Mouse (Mus musculus) embryonic facial prominence, embryonic 13.5 days (tissue): ENCODE results near the gene Marveld3. TPM values are rescaled to one million over a fixed set of nuclear protein-coding genes. Genes with fewer than 3 reads are reported as not detected.

ENCODE experiments used
- ATAC-seq: fragments of 200-750 bp; cut with Nextera tagmentation; 2 replicates; pipeline ENCODE4 v1.8.0; 2017; ENCODE audit warnings: low read depth; ENCODE audit not compliant: insufficient number of reproducible peaks, insufficient read depth, low FRiP score, low TSS enrichment
- H3K27ac ChIP-seq: fragments of 300-500 bp; sonication (generic); 2 replicates; pipeline ENCODE4 v1.5.1; 2015; ENCODE audit warnings: moderate library complexity, mild to moderate bottlenecking, inconsistent platforms
- H3K27me3 ChIP-seq: fragments of 300-500 bp; sonication (generic); 2 replicates; pipeline ENCODE4 v1.6.1; 2015; ENCODE audit warnings: mild to moderate bottlenecking, inconsistent platforms
- H3K36me3 ChIP-seq: fragments of 300-500 bp; sonication (generic); 2 replicates; pipeline ENCODE4 v1.6.1; 2015; ENCODE audit warnings: mild to moderate bottlenecking, inconsistent platforms
- H3K4me1 ChIP-seq: fragments of 300-500 bp; sonication (generic); 2 replicates; pipeline ENCODE4 v1.6.1; 2015; ENCODE audit warnings: inconsistent platforms
- H3K4me2 ChIP-seq: fragments of 300-500 bp; sonication (generic); 2 replicates; pipeline ENCODE4 v1.6.1; 2015; ENCODE audit warnings: moderate library complexity, mild to moderate bottlenecking, inconsistent platforms
- H3K4me3 ChIP-seq: fragments of 300-500 bp; sonication (generic); 2 replicates; pipeline ENCODE4 v1.5.1; 2015; ENCODE audit warnings: mild to moderate bottlenecking, inconsistent platforms
- H3K9ac ChIP-seq: fragments of 300-500 bp; sonication (generic); 2 replicates; pipeline ENCODE4 v1.6.1; 2015; ENCODE audit warnings: mild to moderate bottlenecking, inconsistent platforms
- H3K9me3 ChIP-seq: fragments of 300-500 bp; sonication (generic); 2 replicates; pipeline ENCODE4 v1.6.1; 2016; ENCODE audit warnings: inconsistent platforms
- WGBS: fragments of 180-500 bp; shearing (Covaris S2); methylation state at CpG from one replicate; pipeline ENCODE4 v1.1.7; 2015; ENCODE audit warnings: mixed read lengths; 5-methylcytosine and 5-hydroxymethylcytosine counted together
- polyA plus RNA-seq: library from polyadenylated mRNA; unstranded; fragments of >200 nt; fragmentation: Nextera tagmentation; extraction: Ambion mirVana; gene quantifications from 2 replicates; pipeline ENCODE4 v1.2.1, GENCODE M21; 2015

Marveld3 gene
- polyA plus RNA-seq, 1 experiment from 2014 or later = 2.9 TPM

DNA sequence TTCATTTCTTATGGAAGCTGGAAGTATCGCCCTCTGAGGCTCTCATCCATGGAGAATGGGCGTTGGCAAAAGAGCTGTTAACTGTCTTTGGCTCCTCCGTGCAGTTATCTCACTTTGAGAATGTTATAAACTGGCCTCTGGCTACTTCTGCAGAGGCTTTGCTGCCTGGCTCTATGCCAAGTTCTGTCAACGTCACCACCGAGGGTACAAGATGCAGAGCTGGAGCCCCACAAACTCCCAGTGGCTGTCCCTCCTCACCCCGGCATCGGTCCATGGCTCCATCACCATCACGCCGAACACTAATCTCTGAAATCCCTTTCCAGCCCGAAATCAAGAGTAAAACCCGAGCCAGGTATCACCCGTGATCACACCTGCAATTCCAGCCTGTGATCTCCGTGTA, 1.4 kb upstream of the Marveld3 start:
- no peaks in the 10 kb centered on the region for H3K36me3 ChIP-seq
- peaks cover 55% of the 10 kb centered on the region for H3K27me3 ChIP-seq
- H3K9ac ChIP-seq = no peak overlapping the region
- H3K4me1 ChIP-seq = peaks cover 11% of the 10 kb centered on the region
- H3K4me3 ChIP-seq = no peak overlapping the region
- H3K27ac ChIP-seq = no peak overlapping the region
- ATAC-seq = no peak
- no peak overlapping the region for H3K4me2 ChIP-seq
- no peaks in the 10 kb centered on the region for H3K9me3 ChIP-seq
- 75% methylated on average over 13 of the region's 13 CpGs for WGBS

DNA sequence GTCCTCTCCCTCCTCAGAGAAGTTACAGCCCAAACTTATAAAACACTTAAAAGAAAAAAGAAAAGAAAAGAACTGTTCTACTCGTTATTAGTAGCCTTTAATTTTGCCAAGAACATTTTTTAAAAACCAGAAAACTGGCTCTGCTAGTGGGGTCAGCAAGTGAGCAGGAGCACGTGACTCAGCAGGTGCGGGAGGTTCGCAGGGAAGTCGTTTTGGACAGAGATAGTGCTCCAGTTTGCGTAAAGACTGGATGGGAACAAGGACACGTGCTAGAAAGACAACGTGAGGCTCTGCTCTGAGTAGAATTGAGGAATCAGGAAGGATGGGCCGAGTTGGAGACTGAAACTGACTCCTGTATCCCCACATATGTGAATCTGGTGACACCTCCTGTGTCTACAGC, 893 bp upstream of the Marveld3 start:
- peaks cover 50% of the 10 kb centered on the region for H3K27me3 ChIP-seq
- H3K36me3 ChIP-seq = no peaks in the 10 kb centered on the region
- 75% methylated on average over 9 of the region's 9 CpGs for WGBS
- H3K4me2 ChIP-seq = no peak overlapping the region
- peaks cover 16% of the 10 kb centered on the region for H3K4me1 ChIP-seq
- H3K4me3 ChIP-seq = no peak overlapping the region
- no peak for ATAC-seq
- no peak overlapping the region for H3K27ac ChIP-seq
- no peak overlapping the region for H3K9ac ChIP-seq
- no peaks in the 10 kb centered on the region for H3K9me3 ChIP-seq

DNA sequence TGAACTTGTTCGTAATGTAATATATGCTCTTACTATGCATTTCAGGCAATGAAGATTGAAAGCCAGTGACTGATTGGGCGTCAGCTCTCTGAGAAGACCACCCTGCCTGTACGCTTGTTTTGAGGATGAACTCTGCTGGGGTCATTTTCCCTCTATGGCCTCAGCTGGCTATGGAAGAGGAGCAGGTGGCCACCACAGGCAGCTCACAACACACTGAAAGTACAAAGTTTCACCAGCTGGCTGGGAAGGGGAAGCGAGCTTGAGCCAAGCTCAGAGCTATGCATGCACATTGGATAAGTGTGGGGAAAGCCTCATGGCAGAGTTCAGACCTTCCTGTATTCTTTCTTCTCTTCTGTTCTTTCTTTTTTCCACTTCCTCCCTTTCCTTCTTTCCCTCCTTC, 2.9 kb downstream of the Marveld3 start:
- WGBS = 85% methylated on average over 4 of the region's 4 CpGs

DNA sequence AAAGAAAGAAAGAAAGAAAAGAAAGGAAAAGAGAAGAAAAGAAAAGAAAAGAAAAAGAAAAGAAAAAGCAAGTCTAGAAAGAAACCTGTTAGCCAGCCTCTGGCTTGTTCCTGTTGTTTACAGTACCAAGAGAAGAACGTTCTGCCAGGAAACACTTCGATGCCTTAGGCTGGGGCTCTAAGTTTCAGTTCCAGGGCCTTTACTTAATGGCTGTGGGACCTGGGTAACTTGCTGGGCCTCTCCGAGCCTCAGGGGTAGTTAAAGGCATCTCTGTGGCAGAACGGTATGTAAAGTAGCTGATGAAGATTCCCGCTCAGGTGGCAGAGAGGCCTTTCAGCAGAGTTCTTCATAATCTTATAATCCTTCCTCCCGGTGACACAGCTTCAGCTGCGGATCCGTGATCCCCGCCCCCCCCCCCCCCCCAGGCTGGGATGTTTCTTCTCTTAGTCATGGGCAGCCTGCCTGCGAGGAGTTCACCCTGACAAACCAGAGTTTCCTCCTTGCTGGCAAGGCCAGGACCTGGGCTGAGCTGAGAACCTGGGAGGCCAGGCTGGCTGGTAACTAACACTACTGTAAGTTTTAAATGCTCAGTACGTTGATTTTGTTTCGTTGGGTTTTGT, 3.9 kb downstream of the Marveld3 start:
- Histone ChIP-seq H3K27me3 (peaks cover 41% of the 10 kb centered on the region), H3K4me1 (peaks cover 27% of the 10 kb centered on the region), H3K9me3 (no peaks in the 10 kb centered on the region), H3K4me2 (peak overlapping the region; percentile 39; the same call in 1 of the 2 replicates), H3K4me3 (no peak overlapping the region), H3K36me3 (no peaks in the 10 kb centered on the region), H3K9ac (no peak overlapping the region), H3K27ac (peak overlapping the region; percentile 84)
- ATAC-seq = no peak
- 16% methylated on average over 12 of the region's 12 CpGs for WGBS

More for the DNA sequence above, 2.9 kb downstream of the Marveld3 start:
- peaks cover 27% of the 10 kb centered on the region for H3K4me1 ChIP-seq
- no peak overlapping the region for H3K4me2 ChIP-seq
- no peak overlapping the region for H3K27ac ChIP-seq
- H3K9ac ChIP-seq = no peak overlapping the region
- no peaks in the 10 kb centered on the region for H3K9me3 ChIP-seq
- ATAC-seq = no peak
- no peaks in the 10 kb centered on the region for H3K36me3 ChIP-seq
- no peak overlapping the region for H3K4me3 ChIP-seq
- H3K27me3 ChIP-seq = peaks cover 49% of the 10 kb centered on the region

DNA sequence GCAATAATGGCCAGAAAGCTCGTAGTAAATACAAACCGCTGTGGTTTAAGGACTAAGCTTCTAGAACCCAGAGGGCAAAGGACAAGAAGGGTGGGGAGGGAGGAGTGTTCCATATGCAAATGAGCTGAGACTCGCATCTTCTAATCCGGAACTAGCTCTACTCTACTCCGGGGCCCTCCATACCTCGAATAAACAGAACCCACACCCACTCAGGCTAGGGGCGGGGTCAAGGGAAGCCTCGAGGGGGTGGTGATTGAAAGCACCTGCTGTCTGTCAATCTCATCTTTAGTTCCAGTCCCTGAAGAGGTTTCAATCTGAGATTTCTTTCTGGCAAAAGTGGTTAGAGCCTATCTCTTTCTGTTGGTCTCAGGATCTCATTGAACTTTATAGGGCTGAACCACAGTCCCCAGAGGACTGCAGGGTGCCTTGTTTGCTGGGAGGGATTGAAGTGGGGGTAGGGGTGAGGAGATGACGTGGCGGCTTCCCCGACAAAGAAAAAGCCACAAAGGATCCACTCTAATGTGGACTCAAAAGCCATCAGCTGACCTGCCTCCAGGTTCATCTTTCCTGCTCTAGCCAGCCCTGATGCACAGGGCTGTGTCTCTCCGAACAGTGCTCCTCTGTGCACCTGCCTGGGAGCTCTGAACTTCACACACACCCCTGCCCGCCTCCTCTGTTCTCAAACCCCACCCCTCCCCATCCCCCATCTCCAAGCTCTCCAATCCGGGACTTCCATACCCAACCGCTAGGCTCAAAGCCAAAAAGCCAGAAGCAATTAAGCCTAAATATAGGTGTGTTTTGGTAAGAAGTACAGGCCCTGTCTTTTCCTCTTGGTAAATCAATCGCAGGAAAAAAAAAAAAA, 4.6 kb downstream of the Marveld3 start:
- Histone ChIP-seq H3K27ac (peak overlapping the region; percentile 60), H3K4me2 (peak overlapping the region; percentile 39), H3K4me1 (peaks cover 27% of the 10 kb centered on the region), H3K4me3 (no peak overlapping the region), H3K9me3 (no peaks in the 10 kb centered on the region), H3K36me3 (no peaks in the 10 kb centered on the region), H3K9ac (no peak overlapping the region), H3K27me3 (peaks cover 34% of the 10 kb centered on the region)
- 5% methylated on average over 16 of the region's 16 CpGs for WGBS
- peak; percentile 61; the same call in 1 of the 2 replicates for ATAC-seq

DNA sequence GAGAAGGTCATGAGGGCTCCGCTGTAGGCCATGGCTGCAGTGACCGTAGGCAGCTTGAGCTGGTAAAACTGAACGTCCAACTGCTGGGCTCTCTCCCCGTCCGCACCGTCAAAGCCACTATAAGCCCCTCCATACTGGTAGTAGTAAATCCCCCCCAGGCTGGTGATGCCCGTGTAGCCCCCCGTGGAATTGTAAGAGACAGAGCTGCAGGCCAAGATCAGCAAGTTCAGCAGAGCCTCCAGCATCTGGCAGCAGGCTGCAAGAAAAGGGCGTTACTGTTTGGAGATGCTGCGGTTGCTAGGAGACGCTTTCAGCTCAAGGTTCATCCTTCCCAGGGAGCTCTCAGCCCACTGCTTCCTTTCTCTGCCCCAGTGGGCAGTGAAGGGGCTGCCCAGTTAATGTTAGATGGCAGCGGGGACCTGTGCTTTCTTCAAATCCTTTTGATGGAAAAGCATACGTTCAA, 7.5 kb downstream of the Marveld3 start:
- H3K4me1 ChIP-seq = peaks cover 26% of the 10 kb centered on the region
- no peak overlapping the region for H3K27ac ChIP-seq
- H3K4me2 ChIP-seq = no peak overlapping the region
- no peaks in the 10 kb centered on the region for H3K36me3 ChIP-seq
- H3K27me3 ChIP-seq = peaks cover 11% of the 10 kb centered on the region
- 48% methylated on average over 13 of the region's 13 CpGs for WGBS
- no peaks in the 10 kb centered on the region for H3K9me3 ChIP-seq
- no peak overlapping the region for H3K4me3 ChIP-seq
- ATAC-seq = no peak
- no peak overlapping the region for H3K9ac ChIP-seq

DNA sequence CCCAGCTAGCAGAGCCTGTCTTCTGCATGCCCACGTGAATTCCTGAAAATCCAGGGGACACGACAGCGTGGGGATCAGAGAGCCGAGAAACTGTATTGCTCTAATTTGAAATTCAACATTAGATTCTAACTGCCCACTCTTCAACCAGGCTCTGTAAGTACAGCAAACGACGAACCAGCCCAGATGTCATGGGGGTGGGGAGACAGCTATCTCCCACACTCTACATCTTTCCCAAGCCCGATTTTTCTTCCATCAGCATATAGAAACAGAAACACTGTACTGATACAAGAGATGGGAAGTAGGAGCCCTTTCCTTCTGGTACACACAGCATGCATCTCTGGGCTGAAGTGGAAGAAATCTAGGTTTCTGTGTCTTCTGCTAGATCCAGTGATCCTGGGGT, 9.8 kb downstream of the Marveld3 start:
- Histone ChIP-seq H3K36me3 (no peaks in the 10 kb centered on the region), H3K9ac (no peak overlapping the region), H3K4me1 (peaks cover 25% of the 10 kb centered on the region), H3K9me3 (no peaks in the 10 kb centered on the region), H3K4me3 (no peak overlapping the region), H3K4me2 (no peak overlapping the region), H3K27ac (no peak overlapping the region), H3K27me3 (peaks cover 27% of the 10 kb centered on the region)
- ATAC-seq = no peak
- 66% methylated on average over 7 of the region's 7 CpGs for WGBS

DNA sequence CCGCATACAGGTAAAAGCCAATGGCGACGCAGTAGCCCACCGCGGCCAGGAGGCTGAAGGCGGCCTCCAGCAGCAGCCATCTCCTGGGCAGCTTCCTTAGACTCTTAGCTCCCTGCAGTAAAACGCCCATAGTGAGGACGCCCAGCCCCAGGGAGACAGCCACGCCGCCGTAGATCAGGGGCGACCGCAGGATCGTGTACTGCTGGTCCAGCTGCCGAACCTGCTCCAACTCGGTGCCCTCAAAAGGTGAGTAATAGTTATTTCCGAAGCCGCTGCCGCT, 13.8 kb downstream of the Marveld3 start:
- Histone ChIP-seq H3K27ac (no peak overlapping the region), H3K4me1 (peaks cover 23% of the 10 kb centered on the region), H3K4me2 (peak overlapping the region; percentile 59), H3K9me3 (no peaks in the 10 kb centered on the region), H3K36me3 (peaks cover 9% of the 10 kb centered on the region), H3K27me3 (peaks cover 32% of the 10 kb centered on the region), H3K4me3 (peak overlapping the region; percentile 36), H3K9ac (peak overlapping the region; percentile 66)
- WGBS = 4% methylated on average over 19 of the region's 19 CpGs
- no peak for ATAC-seq

DNA sequence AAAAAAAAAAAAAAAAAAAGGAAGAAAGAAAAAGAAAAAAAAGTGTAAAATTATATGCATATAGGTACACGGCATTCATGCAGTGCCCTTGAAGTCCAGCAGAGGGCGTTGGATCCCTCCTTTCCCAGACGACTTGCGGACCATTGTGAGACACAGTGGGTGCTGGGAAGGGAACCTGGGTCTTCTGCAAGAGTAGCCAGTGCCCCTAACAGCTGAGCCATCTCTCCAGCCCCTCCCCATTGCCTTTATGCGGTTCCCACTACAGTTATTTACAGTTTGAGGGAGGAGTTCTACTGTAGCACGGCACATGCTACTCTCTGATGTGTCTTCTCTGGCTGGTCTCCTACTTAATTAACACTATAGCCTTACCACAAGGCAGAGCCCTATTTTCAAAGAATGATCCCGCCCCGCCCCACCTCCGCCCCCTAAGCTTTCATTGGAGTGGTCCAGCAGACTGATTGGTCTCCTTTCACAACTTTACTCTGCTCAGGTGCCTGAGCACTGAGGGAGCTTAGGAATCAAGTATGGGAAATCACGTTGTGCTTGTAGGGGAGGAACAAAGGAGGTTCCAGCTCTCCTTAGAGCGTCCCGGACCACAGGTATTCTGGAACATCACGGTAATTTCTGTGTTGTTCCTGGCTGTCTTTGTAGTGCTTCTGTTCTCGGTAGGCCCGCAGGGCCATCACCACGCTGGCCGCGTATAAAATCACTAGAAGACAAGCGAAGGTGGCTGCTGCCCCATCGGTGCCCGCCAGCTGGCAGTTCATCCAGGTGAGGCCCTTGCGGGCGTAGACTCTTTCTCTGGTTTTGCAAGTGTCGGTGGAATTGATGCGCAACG, 14.3 kb downstream of the Marveld3 start:
- Histone ChIP-seq H3K4me1 (peaks cover 23% of the 10 kb centered on the region), H3K36me3 (peaks cover 13% of the 10 kb centered on the region), H3K9me3 (no peaks in the 10 kb centered on the region), H3K4me3 (peak overlapping the region; percentile 36), H3K27me3 (peaks cover 32% of the 10 kb centered on the region), H3K4me2 (peak overlapping the region; percentile 59), H3K27ac (no peak overlapping the region), H3K9ac (peak overlapping the region; percentile 66)
- 0 out of 2 replicates have a peak, but pooled peaks have one; percentile 63 for ATAC-seq
- WGBS = 2% methylated on average over 26 of the region's 26 CpGs

DNA sequence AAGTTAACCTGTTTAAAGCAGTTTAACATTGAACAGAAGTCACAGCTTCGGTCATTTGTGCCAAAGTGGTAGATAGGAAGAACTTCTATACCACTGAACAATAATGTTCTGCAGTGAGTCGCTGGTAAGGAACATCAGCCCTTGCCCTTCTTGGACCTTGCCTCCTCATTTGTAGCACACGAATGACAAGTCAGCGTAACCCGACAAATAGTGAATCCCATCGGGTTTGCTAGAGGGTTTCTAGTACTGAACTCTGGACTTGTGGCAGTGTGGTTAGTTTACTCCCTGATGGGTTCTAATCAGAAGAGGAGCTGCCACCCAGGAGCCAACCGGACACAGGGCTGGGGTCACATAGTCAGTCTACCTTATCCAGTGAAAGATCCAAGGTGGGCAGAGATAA, 15.7 kb downstream of the Marveld3 start:
- no peak for ATAC-seq
- no peaks in the 10 kb centered on the region for H3K9me3 ChIP-seq
- H3K27me3 ChIP-seq = peaks cover 32% of the 10 kb centered on the region
- H3K9ac ChIP-seq = no peak overlapping the region
- peaks cover 16% of the 10 kb centered on the region for H3K4me1 ChIP-seq
- H3K4me3 ChIP-seq = no peak overlapping the region
- 88% methylated on average over 7 of the region's 7 CpGs for WGBS
- H3K36me3 ChIP-seq = peaks cover 14% of the 10 kb centered on the region
- H3K27ac ChIP-seq = no peak overlapping the region
- no peak overlapping the region for H3K4me2 ChIP-seq

DNA sequence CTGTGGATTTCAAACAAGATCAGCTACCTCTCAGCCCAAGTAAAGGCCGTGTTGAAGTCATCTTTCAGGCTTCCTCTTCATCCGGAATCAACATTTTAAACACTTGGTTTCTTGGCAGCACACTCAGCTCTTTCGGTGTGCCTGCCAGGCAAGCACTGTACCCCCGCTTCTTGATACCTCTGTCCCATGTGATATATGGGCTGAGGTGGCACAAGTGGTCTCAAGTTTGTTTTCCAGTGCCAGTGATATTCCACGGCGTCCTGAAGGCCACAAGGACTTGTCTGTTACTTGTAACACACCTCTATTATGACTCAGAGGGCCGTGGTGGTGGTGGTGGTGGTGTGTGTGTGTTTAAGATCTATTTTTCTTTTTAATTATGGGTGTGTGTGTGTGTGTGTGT, 16.3 kb downstream of the Marveld3 start:
- WGBS = 86% methylated on average over 7 of the region's 7 CpGs
- Histone ChIP-seq H3K4me3 (no peak overlapping the region), H3K4me2 (no peak overlapping the region), H3K4me1 (peaks cover 15% of the 10 kb centered on the region), H3K36me3 (peaks cover 20% of the 10 kb centered on the region), H3K9me3 (no peaks in the 10 kb centered on the region), H3K27me3 (peaks cover 32% of the 10 kb centered on the region), H3K27ac (no peak overlapping the region), H3K9ac (no peak overlapping the region)
- ATAC-seq = no peak
